Mouse (Mus musculus) right cerebral cortex, adult 2 months (tissue): Measurements from ENCODE around the gene Bach2.
A peak's percentile ranks its signal among the peaks of the same experiment; 100 is the strongest.

ENCODE experiments used
- DNase-seq, 2 experiments: peaks; one replicate each; pipeline ENCODE4 v3.0.0; 2021 to 2022; ENCODE audit warnings: low spot score in 2 of 2

Gene Bach2

DNA sequence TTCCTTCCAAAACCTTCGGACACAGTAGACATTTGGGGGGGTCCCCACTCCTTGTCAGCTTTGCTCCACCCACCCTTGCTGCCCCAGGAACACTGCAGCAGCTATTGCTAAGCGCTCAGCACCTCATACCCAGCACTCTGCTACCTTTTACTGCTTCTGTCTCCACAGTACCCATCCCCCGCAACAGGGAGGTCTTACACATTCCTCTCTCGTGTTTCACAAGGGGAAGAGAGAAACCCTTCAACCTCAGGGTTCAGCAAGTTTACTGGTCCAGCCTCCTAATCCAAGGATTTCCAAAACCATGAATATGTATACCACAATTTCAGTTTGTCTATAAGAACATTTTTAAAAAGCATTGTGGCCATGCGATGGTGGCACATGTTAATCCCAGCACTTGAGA, 286.4 kb downstream of the Bach2 start:
- DNase-seq: no peak

DNA sequence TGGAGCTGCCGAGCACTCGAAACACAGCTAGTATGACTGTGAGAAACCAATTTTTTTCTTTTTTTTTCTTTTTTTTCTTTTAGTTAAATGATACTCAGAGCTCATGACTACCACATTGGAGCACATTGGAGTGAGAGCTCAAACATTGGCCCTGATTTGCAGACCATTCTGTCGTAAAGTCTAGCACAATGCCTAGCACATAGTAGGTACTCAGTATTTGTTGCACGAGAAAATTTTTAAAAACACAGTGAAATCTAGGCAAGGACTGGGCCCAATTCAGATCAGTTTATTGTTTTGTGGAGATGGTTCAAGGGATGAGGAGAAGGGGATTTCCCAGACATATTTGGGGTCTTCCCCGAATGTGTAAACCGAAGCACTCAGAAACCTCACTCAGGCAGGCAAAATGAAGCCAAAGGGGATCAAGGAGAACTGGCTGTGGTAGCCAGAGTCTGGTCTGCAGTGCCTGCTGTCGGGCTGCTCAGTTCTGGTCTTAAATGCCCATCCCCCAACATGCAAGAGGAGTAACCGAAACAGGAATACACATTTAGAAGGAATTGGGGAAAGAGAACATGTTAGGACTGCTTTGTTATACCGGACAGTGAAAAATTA, 287.7 kb downstream of the Bach2 start:
- no peak for DNase-seq

GRCm38 (mm10) chr4:32529443-32529995, 290.9 kb downstream of the Bach2 start:
- DNase-seq: no peak

GRCm38 (mm10) chr4:32530421-32530920, 291.9 kb downstream of the Bach2 start:
- DNase-seq: peak in 1 of 2 experiments; percentile 48

GRCm38 (mm10) chr4:32530921-32531846, 292.6 kb downstream of the Bach2 start:
- peak; percentile 64 to 71 for DNase-seq

- no peak for DNase-seq
Measured at GRCm38 (mm10) chr4:32532079-32532478, 293.5 kb downstream of the Bach2 start.

- no peak for DNase-seq
Measured at GRCm38 (mm10) chr4:32533735-32534134, 295.1 kb downstream of the Bach2 start.

- DNase-seq: no peak
Measured at GRCm38 (mm10) chr4:32535626-32536025, 297.0 kb downstream of the Bach2 start.

DNA sequence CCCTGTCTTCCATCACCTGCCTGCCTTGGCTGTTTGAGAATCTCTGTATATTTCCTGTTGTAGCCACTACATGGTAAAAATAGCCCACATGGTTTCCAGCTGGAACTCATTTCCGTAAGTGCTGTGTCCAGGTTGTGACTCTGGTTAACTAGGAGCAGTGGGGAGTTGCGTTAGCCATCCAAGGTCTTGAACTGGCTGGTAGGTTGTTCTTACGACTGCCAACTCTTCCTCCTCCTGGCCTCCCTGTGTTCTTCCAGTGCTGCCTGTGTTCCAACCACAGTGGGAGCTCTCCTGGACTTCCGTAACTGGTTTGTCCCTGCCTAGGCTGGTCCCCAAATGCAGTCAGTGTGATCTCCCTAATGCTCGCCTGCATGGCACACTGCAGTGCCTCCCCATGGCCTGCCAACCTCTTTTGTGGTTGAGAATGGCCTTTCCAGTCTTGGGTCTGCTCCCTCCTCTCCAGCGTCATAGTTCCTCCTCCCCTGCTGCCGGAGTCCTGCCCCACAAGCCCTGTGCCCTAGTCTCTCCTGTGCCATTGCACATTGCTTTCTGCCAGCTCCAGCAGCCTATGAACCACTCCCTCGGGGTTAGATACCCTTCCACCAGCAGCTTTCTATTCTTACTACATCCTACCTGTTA, 298.4 kb downstream of the Bach2 start:
- no peak for DNase-seq

- peak; percentile 68 to 74 for DNase-seq
Measured at GRCm38 (mm10) chr4:32538088-32538487, 299.5 kb downstream of the Bach2 start.

GRCm38 (mm10) chr4:32538488-32538887, 299.9 kb downstream of the Bach2 start:
- no peak for DNase-seq

DNA sequence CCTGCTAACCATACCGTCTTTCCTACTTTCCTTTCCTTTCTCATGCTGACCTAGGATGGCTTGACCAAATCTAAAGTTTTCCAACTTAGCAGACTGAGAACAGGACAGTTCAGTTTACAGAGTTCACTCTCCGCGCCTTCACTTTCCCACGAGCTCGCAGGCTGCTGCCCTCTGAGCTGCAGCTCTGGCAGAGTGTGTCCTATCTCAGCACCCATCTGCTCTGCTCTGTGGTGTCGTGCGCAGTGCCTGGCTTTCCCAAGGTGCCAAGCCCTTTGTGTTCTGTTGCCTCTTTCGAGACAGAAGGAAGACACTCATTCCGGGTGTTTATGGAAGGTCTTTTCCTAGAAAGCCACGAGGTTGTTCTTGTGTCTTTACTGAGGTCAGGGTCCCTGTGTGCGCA, 300.4 kb downstream of the Bach2 start:
- DNase-seq: no peak

GRCm38 (mm10) chr4:32544821-32545545, 306.4 kb downstream of the Bach2 start:
- no peak for DNase-seq

DNA sequence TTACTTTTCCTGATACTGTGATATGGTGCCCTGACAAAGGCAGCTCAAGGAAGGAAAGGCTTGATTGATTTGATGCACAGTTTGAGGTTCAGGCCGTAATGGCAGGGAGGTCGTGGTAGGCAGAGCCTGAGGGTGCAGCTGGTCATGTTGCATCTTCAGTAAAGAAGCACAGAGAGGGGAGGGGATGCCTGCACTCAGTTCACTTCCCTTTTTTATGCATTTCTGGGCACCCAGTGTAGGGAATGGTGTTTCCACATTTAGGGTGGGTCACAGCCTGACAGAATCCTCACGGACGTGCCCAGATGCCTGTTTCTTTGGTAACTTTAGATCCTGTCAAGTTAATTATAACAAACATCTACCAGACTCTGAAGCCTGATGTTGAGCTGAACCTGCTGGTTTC, 306.9 kb downstream of the Bach2 start:
- no peak for DNase-seq

DNA sequence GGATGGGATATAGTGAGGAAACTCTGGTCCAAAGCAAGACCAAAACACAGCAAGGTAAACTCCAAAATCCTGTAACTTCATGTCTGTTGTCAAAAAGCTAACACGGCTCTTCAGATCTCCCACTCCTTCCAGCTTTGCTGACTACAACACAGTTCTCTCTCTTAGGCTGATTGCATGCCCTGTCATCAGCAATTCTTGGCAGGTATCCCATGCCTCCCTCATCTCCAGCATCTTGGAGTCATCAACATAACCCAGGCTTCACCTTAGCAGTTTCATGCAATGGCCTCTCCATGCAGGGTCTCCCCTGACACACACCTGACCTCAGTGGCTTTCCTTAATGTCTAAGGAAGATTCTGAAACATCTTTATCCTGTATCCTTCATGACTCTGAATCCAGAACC, 310.5 kb downstream of the Bach2 start:
- DNase-seq: no peak

DNA sequence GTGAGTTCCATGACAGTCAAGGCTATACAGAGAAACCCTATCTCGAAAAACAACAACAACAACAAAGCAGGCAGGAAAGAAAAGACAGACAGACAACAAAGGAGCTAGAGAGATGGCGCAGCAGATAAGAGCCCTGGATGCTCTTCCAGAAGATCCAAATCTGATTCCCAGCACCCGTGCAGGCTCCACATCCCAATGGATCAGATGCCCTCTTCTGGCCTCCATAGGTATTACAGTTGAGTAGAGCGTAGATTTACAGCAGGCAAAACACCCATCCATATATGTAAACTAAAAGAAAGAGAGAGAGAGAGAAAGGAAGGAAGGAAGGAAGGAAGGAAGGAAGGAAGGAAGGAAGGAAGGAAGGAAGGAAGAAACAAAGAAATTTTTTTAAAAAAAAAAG, 312.7 kb downstream of the Bach2 start:
- DNase-seq: no peak

DNA sequence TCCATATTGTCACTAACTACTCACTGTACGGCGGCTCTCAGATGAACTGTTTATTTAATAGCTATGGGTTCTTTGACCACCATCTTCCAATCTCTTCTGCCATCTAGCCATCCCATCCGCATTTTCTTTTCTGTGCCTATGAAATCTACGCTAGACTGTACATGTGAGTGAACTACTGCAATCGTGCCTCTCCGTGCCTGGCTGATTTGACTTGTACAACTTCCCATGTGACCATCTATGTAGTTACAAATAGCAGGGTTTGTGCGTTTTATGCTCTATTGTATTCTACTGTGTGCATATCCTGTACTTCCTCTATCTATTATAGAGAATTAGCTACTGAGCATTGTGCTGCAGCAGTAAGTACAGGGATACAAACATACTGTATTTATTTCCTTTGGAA, 316.9 kb downstream of the Bach2 start:
- DNase-seq: no peak

DNA sequence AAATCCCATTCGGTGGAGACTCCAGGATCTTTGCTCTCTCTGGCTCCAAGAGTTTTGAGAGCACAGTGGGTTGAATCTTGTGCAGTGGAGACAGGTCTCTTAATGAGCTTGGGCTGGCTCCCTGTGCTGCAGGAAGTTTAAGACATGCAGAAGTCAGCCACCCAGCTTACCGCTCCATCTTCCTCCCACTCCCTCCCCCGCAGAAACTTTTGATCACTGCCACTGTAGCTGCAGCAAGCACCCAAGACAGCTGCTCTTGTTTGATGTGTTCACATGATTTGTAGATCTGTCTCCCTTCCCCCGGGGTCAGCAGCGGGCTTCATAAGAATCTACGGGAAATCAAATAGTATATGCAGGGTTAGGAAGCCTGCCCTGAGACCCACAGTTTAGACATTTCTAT, 321.6 kb downstream of the Bach2 start:
- peak in 1 of 2 experiments; percentile 38 for DNase-seq

DNA sequence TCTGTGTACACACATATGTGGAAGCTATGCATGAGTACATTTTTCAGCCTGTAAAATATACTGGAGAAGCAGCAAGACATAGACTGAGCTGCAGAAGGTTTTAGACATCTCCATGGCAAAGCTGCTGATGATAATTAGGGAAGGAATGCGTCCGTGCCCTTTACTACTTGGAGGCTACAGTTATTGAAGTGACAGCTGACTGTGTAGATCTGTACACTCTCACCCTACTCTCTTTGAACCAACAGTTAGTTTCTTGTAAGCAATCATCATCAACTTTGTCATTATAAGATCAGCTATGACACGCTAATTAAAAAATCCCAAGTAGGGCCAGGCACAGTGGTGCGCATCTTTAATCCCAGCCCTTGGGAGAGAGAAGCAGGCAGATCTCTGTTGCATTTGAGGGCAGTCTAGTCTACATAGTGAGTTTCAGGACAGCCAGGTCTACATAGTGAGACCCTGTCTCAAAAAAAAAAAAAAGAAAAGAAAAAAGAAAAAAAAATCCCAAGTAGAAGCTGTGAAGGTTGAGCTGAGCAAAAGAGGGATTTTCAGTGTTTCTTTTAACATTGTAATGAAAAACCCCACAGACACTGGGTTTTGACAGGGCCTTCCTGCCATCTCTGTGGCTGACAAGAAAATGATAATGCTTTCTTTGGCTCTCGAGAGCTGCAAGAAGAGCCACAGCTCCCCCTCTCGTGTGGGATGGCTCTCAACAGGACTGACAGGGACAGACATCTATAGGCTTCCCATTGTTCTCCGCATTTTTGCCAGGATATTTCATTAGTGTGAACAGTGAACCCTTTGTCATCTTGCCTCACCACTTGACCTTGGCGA, 322.3 kb downstream of the Bach2 start:
- DNase-seq: peak in 1 of 2 experiments; percentile 29

DNA sequence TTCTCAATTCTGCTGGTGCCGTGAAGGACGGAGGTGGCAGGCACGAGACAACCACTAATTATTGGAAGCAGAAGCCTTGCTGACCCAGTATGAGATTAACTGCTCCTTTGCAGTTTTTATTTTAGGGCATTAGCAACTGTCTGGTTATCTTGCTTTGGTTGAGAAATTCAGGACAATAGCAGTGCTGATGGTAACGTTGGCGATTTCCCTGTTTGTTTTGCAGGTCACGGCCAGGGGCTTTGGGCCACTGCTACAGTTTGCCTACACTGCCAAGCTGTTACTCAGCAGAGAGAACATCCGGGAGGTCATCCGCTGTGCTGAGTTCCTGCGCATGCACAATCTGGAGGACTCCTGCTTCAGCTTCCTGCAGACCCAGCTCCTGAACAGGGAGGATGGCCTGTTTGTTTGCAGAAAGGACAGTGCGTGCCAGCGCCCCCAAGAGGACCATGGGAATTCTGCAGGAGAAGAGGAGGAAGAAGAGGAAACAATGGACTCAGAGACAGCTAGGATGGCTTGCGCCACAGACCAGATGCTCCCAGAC, 323.0 kb downstream of the Bach2 start:
- DNase-seq: peak; percentile 45 to 61
